Mouse (Mus musculus): ENCODE measurements around the gene Adssl1.

Adssl1 gene

GRCm38 (mm10) chr12:112653157-112653824 lies 33.4 kb downstream of the Adssl1 start:
- DNase-seq (ENCODE audit: low spot score in 2 of 2), result peak; percentile 86 to 91

GRCm38 (mm10) chr12:112654076-112654475 lies 34.2 kb downstream of the Adssl1 start:
- no peak for DNase-seq (ENCODE audit: low spot score in 2 of 2)

- DNase-seq (ENCODE audit: low spot score in 2 of 2), result no peak
These were observed 38.8 kb downstream of the Adssl1 start for GRCm38 (mm10) chr12:112658619-112659018.

GRCm38 (mm10) chr12:112659109-112659508 lies 39.3 kb downstream of the Adssl1 start:
- DNase-seq (ENCODE audit: low spot score in 2 of 2), result peak; percentile 75 to 83

GRCm38 (mm10) chr12:112660576-112661326 lies 40.9 kb downstream of the Adssl1 start:
- peak in 1 of 2 experiments; percentile 67 for DNase-seq (ENCODE audit: low spot score in 2 of 2)

GRCm38 (mm10) chr12:112661327-112661605 lies 41.4 kb downstream of the Adssl1 start:
- no peak for DNase-seq (ENCODE audit: low spot score in 2 of 2)

GRCm38 (mm10) chr12:112661851-112662250 lies 42.0 kb downstream of the Adssl1 start:
- no peak for DNase-seq (ENCODE audit: low spot score in 2 of 2)

- no peak for DNase-seq (ENCODE audit: low spot score in 2 of 2)
These were observed 43.5 kb downstream of the Adssl1 start for GRCm38 (mm10) chr12:112663303-112663702.

GRCm38 (mm10) chr12:112663716-112664115 lies 43.9 kb downstream of the Adssl1 start:
- DNase-seq (ENCODE audit: low spot score in 2 of 2), result no peak

- DNase-seq (ENCODE audit: low spot score in 2 of 2), result no peak
These were observed 44.3 kb downstream of the Adssl1 start for GRCm38 (mm10) chr12:112664124-112664523.

- DNase-seq (ENCODE audit: low spot score in 2 of 2), result no peak
These were observed 44.8 kb downstream of the Adssl1 start for GRCm38 (mm10) chr12:112664656-112665055.

GRCm38 (mm10) chr12:112665445-112665844 lies 45.6 kb downstream of the Adssl1 start:
- peak; percentile 71 to 84 for DNase-seq (ENCODE audit: low spot score in 2 of 2)

GRCm38 (mm10) chr12:112665881-112666544 lies 46.2 kb downstream of the Adssl1 start:
- DNase-seq (ENCODE audit: low spot score in 2 of 2), result no peak

- no peak for DNase-seq (ENCODE audit: low spot score in 2 of 2)
These were observed 47.9 kb downstream of the Adssl1 start for GRCm38 (mm10) chr12:112667619-112668297.

- no peak for DNase-seq (ENCODE audit: low spot score in 2 of 2)
These were observed 51.0 kb downstream of the Adssl1 start for GRCm38 (mm10) chr12:112670718-112671393.

- no peak for DNase-seq (ENCODE audit: low spot score in 2 of 2)
These were observed 52.0 kb downstream of the Adssl1 start for GRCm38 (mm10) chr12:112671891-112672290.

- no peak for DNase-seq (ENCODE audit: low spot score in 2 of 2)
These were observed 53.1 kb downstream of the Adssl1 start for GRCm38 (mm10) chr12:112672744-112673575.

GRCm38 (mm10) chr12:112673576-112674091 lies 53.8 kb downstream of the Adssl1 start:
- no peak for DNase-seq (ENCODE audit: low spot score in 2 of 2)

GRCm38 (mm10) chr12:112674132-112675011 lies 54.5 kb downstream of the Adssl1 start, which contains the start of gene Akt1:
TSS of gene Akt1 (minus strand) at chr12:112674884.
- DNase-seq (ENCODE audit: low spot score in 2 of 2), result no peak
